Mouse (Mus musculus): Measurements from ENCODE around the gene Trp53rka. TPM values are rescaled to one million over a fixed set of nuclear protein-coding genes. Genes with fewer than 3 reads are reported as not detected.

The Trp53rka gene
- polyA plus RNA-seq, 1 experiment, result 4.9 TPM

GRCm38 (mm10) chr2:165497706-165498275, 4.7 kb upstream of the Trp53rka start:
- Histone ChIP-seq H3K4me1 (ENCODE audit: control insufficient read depth, insufficient read depth, insufficient read length, low read length) (peaks cover 4% of the 10 kb centered on the region; the same call in 1 of the 2 replicates), H3K4me3 (ENCODE audit: insufficient read depth, low read depth, low read length) (no peak overlapping the region), H3K27ac (replicated peaks; ENCODE audit: low read depth, low read length) (no peak overlapping the region)

- H3K4me1 ChIP-seq (ENCODE audit: control insufficient read depth, insufficient read depth, insufficient read length, low read length), result peaks cover 4% of the 10 kb centered on the region; the same call in 1 of the 2 replicates
- no peak overlapping the region for H3K4me3 ChIP-seq (ENCODE audit: insufficient read depth, low read depth, low read length)
- H3K27ac ChIP-seq (replicated peaks; ENCODE audit: low read depth, low read length), result no peak overlapping the region
Observed at GRCm38 (mm10) chr2:165496251-165496650, 3.1 kb upstream of the Trp53rka start.

GRCm38 (mm10) chr2:165494495-165494894, 1.4 kb upstream of the Trp53rka start:
- no peak overlapping the region for H3K27ac ChIP-seq (replicated peaks; ENCODE audit: low read depth, low read length)
- H3K4me1 ChIP-seq (ENCODE audit: control insufficient read depth, insufficient read depth, insufficient read length, low read length), result peaks cover 4% of the 10 kb centered on the region; the same call in 1 of the 2 replicates
- no peak overlapping the region for H3K4me3 ChIP-seq (ENCODE audit: insufficient read depth, low read depth, low read length)

- Histone ChIP-seq H3K4me3 (ENCODE audit: insufficient read depth, low read depth, low read length) (peak overlapping the region; percentile 73), H3K4me1 (ENCODE audit: control insufficient read depth, insufficient read depth, insufficient read length, low read length) (peaks cover 4% of the 10 kb centered on the region; the same call in 1 of the 2 replicates), H3K27ac (replicated peaks; ENCODE audit: low read depth, low read length) (peak overlapping the region; percentile 73)
Observed at GRCm38 (mm10) chr2:165493587-165494210, 575 bp upstream of the Trp53rka start.

GRCm38 (mm10) chr2:165486881-165487535, 6.1 kb downstream of the Trp53rka start:
- Histone ChIP-seq H3K4me3 (ENCODE audit: insufficient read depth, low read depth, low read length) (no peak overlapping the region), H3K4me1 (ENCODE audit: control insufficient read depth, insufficient read depth, insufficient read length, low read length) (peaks cover 3% of the 10 kb centered on the region; the same call in 1 of the 2 replicates), H3K27ac (replicated peaks; ENCODE audit: low read depth, low read length) (no peak overlapping the region)

- no peak overlapping the region for H3K27ac ChIP-seq (replicated peaks; ENCODE audit: low read depth, low read length)
- H3K4me3 ChIP-seq (ENCODE audit: insufficient read depth, low read depth, low read length), result no peak overlapping the region
- H3K4me1 ChIP-seq (ENCODE audit: control insufficient read depth, insufficient read depth, insufficient read length, low read length), result peaks cover 3% of the 10 kb centered on the region; the same call in 1 of the 2 replicates
Observed at GRCm38 (mm10) chr2:165486401-165486800, 6.7 kb downstream of the Trp53rka start.

GRCm38 (mm10) chr2:165485826-165486225, 7.3 kb downstream of the Trp53rka start:
- Histone ChIP-seq H3K4me3 (ENCODE audit: insufficient read depth, low read depth, low read length) (no peak overlapping the region), H3K4me1 (ENCODE audit: control insufficient read depth, insufficient read depth, insufficient read length, low read length) (peaks cover 3% of the 10 kb centered on the region; the same call in 1 of the 2 replicates), H3K27ac (replicated peaks; ENCODE audit: low read depth, low read length) (no peak overlapping the region)

- no peak overlapping the region for H3K27ac ChIP-seq (replicated peaks; ENCODE audit: low read depth, low read length)
- H3K4me1 ChIP-seq (ENCODE audit: control insufficient read depth, insufficient read depth, insufficient read length, low read length), result peaks cover 3% of the 10 kb centered on the region; the same call in 1 of the 2 replicates
- H3K4me3 ChIP-seq (ENCODE audit: insufficient read depth, low read depth, low read length), result no peak overlapping the region
Observed at GRCm38 (mm10) chr2:165484152-165484551, 9.0 kb downstream of the Trp53rka start.

GRCm38 (mm10) chr2:165482003-165482402, 11.1 kb downstream of the Trp53rka start:
- Histone ChIP-seq H3K4me3 (ENCODE audit: insufficient read depth, low read depth, low read length) (no peak overlapping the region), H3K27ac (replicated peaks; ENCODE audit: low read depth, low read length) (no peak overlapping the region), H3K4me1 (ENCODE audit: control insufficient read depth, insufficient read depth, insufficient read length, low read length) (peaks cover 1% of the 10 kb centered on the region; the same call in 1 of the 2 replicates)

GRCm38 (mm10) chr2:165475850-165476249, 17.3 kb downstream of the Trp53rka start:
- Histone ChIP-seq H3K27ac (replicated peaks; ENCODE audit: low read depth, low read length) (no peak overlapping the region), H3K4me3 (ENCODE audit: insufficient read depth, low read depth, low read length) (no peak overlapping the region)

GRCm38 (mm10) chr2:165475412-165475811, 17.7 kb downstream of the Trp53rka start:
- no peaks in the 10 kb centered on the region for H3K4me1 ChIP-seq (ENCODE audit: control insufficient read depth, insufficient read depth, insufficient read length, low read length)

More at GRCm38 (mm10) chr2:165475850-165476249, 17.3 kb downstream of the Trp53rka start:
- no peaks in the 10 kb centered on the region for H3K4me1 ChIP-seq (ENCODE audit: control insufficient read depth, insufficient read depth, insufficient read length, low read length)

GRCm38 (mm10) chr2:165473003-165473402, 20.1 kb downstream of the Trp53rka start, which contains the start of gene Slc13a3:
Gene Slc13a3 (minus strand): TSS chr2:165473230.
- no peaks in the 10 kb centered on the region for H3K4me1 ChIP-seq (ENCODE audit: control insufficient read depth, insufficient read depth, insufficient read length, low read length)
- no peak within 1 kb of the TSS for H3K4me3 ChIP-seq (ENCODE audit: insufficient read depth, low read depth, low read length)
- no peak within 1 kb of the TSS for H3K27ac ChIP-seq (replicated peaks; ENCODE audit: low read depth, low read length)

More at GRCm38 (mm10) chr2:165475412-165475811, 17.7 kb downstream of the Trp53rka start:
- no peak overlapping the region for H3K27ac ChIP-seq (replicated peaks; ENCODE audit: low read depth, low read length)
- H3K4me3 ChIP-seq (ENCODE audit: insufficient read depth, low read depth, low read length), result no peak overlapping the region

GRCm38 (mm10) chr2:165471943-165472342, 21.2 kb downstream of the Trp53rka start:
- Histone ChIP-seq H3K4me3 (ENCODE audit: insufficient read depth, low read depth, low read length) (no peak overlapping the region), H3K27ac (replicated peaks; ENCODE audit: low read depth, low read length) (no peak overlapping the region), H3K4me1 (ENCODE audit: control insufficient read depth, insufficient read depth, insufficient read length, low read length) (no peaks in the 10 kb centered on the region)

GRCm38 (mm10) chr2:165470167-165470566, 23.0 kb downstream of the Trp53rka start:
- Histone ChIP-seq H3K4me3 (ENCODE audit: insufficient read depth, low read depth, low read length) (no peak overlapping the region), H3K27ac (replicated peaks; ENCODE audit: low read depth, low read length) (no peak overlapping the region), H3K4me1 (ENCODE audit: control insufficient read depth, insufficient read depth, insufficient read length, low read length) (no peaks in the 10 kb centered on the region)

- Histone ChIP-seq H3K27ac (replicated peaks; ENCODE audit: low read depth, low read length) (no peak overlapping the region), H3K4me3 (ENCODE audit: insufficient read depth, low read depth, low read length) (no peak overlapping the region), H3K4me1 (ENCODE audit: control insufficient read depth, insufficient read depth, insufficient read length, low read length) (no peaks in the 10 kb centered on the region)
Observed at GRCm38 (mm10) chr2:165467824-165468452, 25.2 kb downstream of the Trp53rka start.
